Mouse (Mus musculus) heart, embryonic 11.5 days (tissue): ENCODE measurements around the gene Tpmt. TPM values are rescaled to one million over a fixed set of nuclear protein-coding genes. Genes with fewer than 3 reads are reported as not detected.

Experiments
- ATAC-seq: fragments of 200-750 bp; cut with Nextera tagmentation; replicated peaks from 2 replicates; pipeline ENCODE4 v1.8.0; 2017; ENCODE audit warnings: moderate library complexity; ENCODE audit not compliant: insufficient number of reproducible peaks, low FRiP score, low TSS enrichment
- H3K27ac ChIP-seq: fragments of 300-500 bp; sonication (generic); 2 replicates; pipeline ENCODE4 v1.5.1; 2014; ENCODE audit warnings: mild to moderate bottlenecking, low read depth, low read length
- H3K27me3 ChIP-seq: fragments of 300-500 bp; sonication (generic); 2 replicates; pipeline ENCODE4 v1.6.1; 2014; ENCODE audit warnings: mild to moderate bottlenecking, low read length, mixed read lengths; ENCODE audit not compliant: control insufficient read depth, insufficient read depth
- H3K36me3 ChIP-seq: fragments of 300-500 bp; sonication (generic); 2 replicates; pipeline ENCODE4 v1.6.1; 2014; ENCODE audit warnings: mild to moderate bottlenecking, low read length, moderate library complexity, mixed read lengths; ENCODE audit not compliant: control insufficient read depth, insufficient read depth
- H3K4me1 ChIP-seq: fragments of 300-500 bp; sonication (generic); 2 replicates; pipeline ENCODE4 v1.6.1; 2014; ENCODE audit warnings: low read length; ENCODE audit not compliant: control insufficient read depth, insufficient read depth
- H3K4me2 ChIP-seq: fragments of 300-500 bp; sonication (generic); 2 replicates; pipeline ENCODE4 v1.6.1; 2014; ENCODE audit warnings: mild to moderate bottlenecking, moderate library complexity
- H3K4me3 ChIP-seq: fragments of 300-500 bp; sonication (generic); 2 replicates; pipeline ENCODE4 v1.5.1; 2014; ENCODE audit warnings: low read depth, low read length
- H3K9ac ChIP-seq: fragments of 300-500 bp; sonication (generic); 2 replicates; pipeline ENCODE4 v1.6.1; 2014; ENCODE audit warnings: mild to moderate bottlenecking, low read depth, low read length, moderate library complexity
- H3K9me3 ChIP-seq: fragments of 300-500 bp; sonication (generic); replicated peaks from 2 replicates; pipeline ENCODE4 v1.6.1; 2016; ENCODE audit warnings: low read length; ENCODE audit not compliant: control insufficient read depth
- WGBS: fragments of 180-500 bp; shearing (Covaris S2); extraction: QIAGEN DNeasy Blood & Tissue Kit; methylation state at CpG from one replicate; pipeline ENCODE4 v1.1.7; 2014; ENCODE audit not compliant: insufficient replicate concordance; 5-methylcytosine and 5-hydroxymethylcytosine counted together
- polyA plus RNA-seq: library from polyadenylated mRNA; unstranded; fragments of >200 nt; fragmentation: Nextera tagmentation; extraction: Ambion mirVana; gene quantifications from 2 replicates; pipeline ENCODE4 v1.2.1, GENCODE M21; 2014

The Tpmt gene
- polyA plus RNA-seq, 1 experiment from 2014 or later = 16.7 TPM

- Histone ChIP-seq H3K4me1 (peaks cover 13% of the 10 kb centered on the region), H3K27me3 (no peaks in the 10 kb centered on the region), H3K9me3 (no peaks in the 10 kb centered on the region), H3K27ac (no peak overlapping the region), H3K4me3 (no peak overlapping the region), H3K4me2 (peak overlapping the region; percentile 19), H3K36me3 (no peaks in the 10 kb centered on the region), H3K9ac (no peak overlapping the region)
- no peak for ATAC-seq
- 26% methylated on average over 13 of the region's 13 CpGs for WGBS
These were observed 64.6 kb downstream of the Tpmt start for GRCm38 (mm10) chr13:46979836-46980490.

- Histone ChIP-seq H3K27me3 (no peaks in the 10 kb centered on the region), H3K4me1 (peaks cover 13% of the 10 kb centered on the region), H3K4me3 (no peak overlapping the region), H3K9ac (no peak overlapping the region), H3K4me2 (no peak overlapping the region), H3K9me3 (no peaks in the 10 kb centered on the region), H3K27ac (no peak overlapping the region), H3K36me3 (no peaks in the 10 kb centered on the region)
- ATAC-seq = no peak
- WGBS = 82% methylated on average over 7 of the region's 7 CpGs
These were observed 68.0 kb downstream of the Tpmt start for GRCm38 (mm10) chr13:46976532-46976931.

- ATAC-seq = no peak
- Histone ChIP-seq H3K9ac (no peak overlapping the region), H3K4me3 (no peak overlapping the region), H3K36me3 (no peaks in the 10 kb centered on the region), H3K27me3 (no peaks in the 10 kb centered on the region), H3K4me1 (peaks cover 13% of the 10 kb centered on the region), H3K27ac (no peak overlapping the region), H3K9me3 (no peaks in the 10 kb centered on the region), H3K4me2 (no peak overlapping the region)
- 42% methylated on average over 4 of the region's 4 CpGs for WGBS
These were observed 68.6 kb downstream of the Tpmt start for GRCm38 (mm10) chr13:46975930-46976329.

GRCm38 (mm10) chr13:46975031-46975551 is 69.4 kb downstream of the Tpmt start:
- Histone ChIP-seq H3K9me3 (no peaks in the 10 kb centered on the region), H3K27ac (no peak overlapping the region; the same call in 1 of the 2 replicates), H3K9ac (0 out of 2 replicates have a peak overlapping the region, but pooled peaks have one; percentile 16), H3K4me3 (no peak overlapping the region), H3K36me3 (no peaks in the 10 kb centered on the region), H3K27me3 (no peaks in the 10 kb centered on the region), H3K4me2 (peak overlapping the region; percentile 27; the same call in 1 of the 2 replicates), H3K4me1 (peaks cover 9% of the 10 kb centered on the region)
- 54% methylated on average over 14 of the region's 14 CpGs for WGBS
- no peak for ATAC-seq

Other genes starting within 250 kb of the Tpmt start
- gene Kif13a, start 114.9 kb downstream of the Tpmt start, polyA plus RNA-seq = 39.8 and 42.6 TPM in 2 replicates
- 2.7 and 2.8 TPM in 2 replicates for gene Nhlrc1, start 29.9 kb downstream of the Tpmt start, polyA plus RNA-seq
- gene Kdm1b, start 1.2 kb downstream of the Tpmt start, polyA plus RNA-seq = 6.5 and 7.5 TPM in 2 replicates
- 165 and 200 TPM in 2 replicates for gene Dek, start 61.5 kb upstream of the Tpmt start, polyA plus RNA-seq
- 1.6 TPM in 2 replicates for gene Rnf144b, start 77.9 kb upstream of the Tpmt start, polyA plus RNA-seq